Mouse (Mus musculus): ENCODE measurements around the gene Pafah1b2.

The Pafah1b2 gene

GRCm38 (mm10) chr9:45941329-45941888 lies 71.1 kb downstream of the Pafah1b2 start:
- no peak for DNase-seq

- no peak for DNase-seq
These were observed 72.7 kb downstream of the Pafah1b2 start for GRCm38 (mm10) chr9:45939794-45940193.

- DNase-seq = no peak
These were observed 73.4 kb downstream of the Pafah1b2 start for GRCm38 (mm10) chr9:45938952-45939637.

- no peak for DNase-seq
These were observed 74.4 kb downstream of the Pafah1b2 start for GRCm38 (mm10) chr9:45938088-45938487.

- DNase-seq = no peak
These were observed 75.6 kb downstream of the Pafah1b2 start for GRCm38 (mm10) chr9:45936883-45937282.

- DNase-seq = no peak
These were observed 76.8 kb downstream of the Pafah1b2 start, which contains the start of gene Tagln for GRCm38 (mm10) chr9:45935628-45936210. TSS of gene Tagln (minus strand) at chr9:45936058.

GRCm38 (mm10) chr9:45932571-45933415 lies 79.7 kb downstream of the Pafah1b2 start:
- no peak for DNase-seq

- DNase-seq = no peak
These were observed 80.5 kb downstream of the Pafah1b2 start for GRCm38 (mm10) chr9:45931958-45932357.

- DNase-seq = no peak
These were observed 83.2 kb downstream of the Pafah1b2 start for GRCm38 (mm10) chr9:45929285-45929684.

GRCm38 (mm10) chr9:45919895-45920294 lies 92.6 kb downstream of the Pafah1b2 start:
- DNase-seq = no peak

- no peak for DNase-seq
These were observed 95.2 kb downstream of the Pafah1b2 start for GRCm38 (mm10) chr9:45917041-45917934.

- DNase-seq = no peak
These were observed 96.8 kb downstream of the Pafah1b2 start for GRCm38 (mm10) chr9:45915659-45916058.
